Mouse (Mus musculus): ENCODE data around the gene Slc16a12. TPM values are rescaled to one million over a fixed set of nuclear protein-coding genes. Genes with fewer than 3 reads are reported as not detected.

Gene Slc16a12
- 8.9 and 10.6 TPM in 2 replicates for polyA plus RNA-seq (2015; fragmentation: Nextera tagmentation; extraction: Ambion mirVana)

- Histone ChIP-seq H3K27me3 (ENCODE audit: control insufficient read depth, insufficient read depth, low read length) (no peaks in the 10 kb centered on the region; the same call in 1 of the 2 replicates), H3K9me3 (replicated peaks; ENCODE audit: control insufficient read depth, low read length) (no peaks in the 10 kb centered on the region), H3K4me1 (ENCODE audit: control insufficient read depth, insufficient read depth, low read length) (no peaks in the 10 kb centered on the region; the same call in 1 of the 2 replicates), H3K27ac (ENCODE audit: low read length) (peak within 1 kb of the TSS; percentile 62), H3K4me3 (ENCODE audit: low read length) (peak within 1 kb of the TSS; percentile 60), H3K9ac (ENCODE audit: low read length) (peak within 1 kb of the TSS; percentile 80), H3K36me3 (ENCODE audit: control insufficient read depth, insufficient read depth) (no peaks in the 10 kb centered on the region), H3K4me2 (ENCODE audit: low read depth, low read length) (peak within 1 kb of the TSS; percentile 79)
- WGBS: under 1% methylated on average over 61 of the region's 61 CpGs
- ATAC-seq (replicated peaks; ENCODE audit: extremely low read depth, insufficient read depth, low FRiP score): peak; percentile 59
These were observed at the start of gene Slc16a12 for GRCm38 (mm10) chr19:34746688-34747504. TSS of gene Slc16a12 (minus strand) at chr19:34747289.

- Histone ChIP-seq H3K9me3 (replicated peaks; ENCODE audit: control insufficient read depth, low read length) (no peaks in the 10 kb centered on the region), H3K27ac (ENCODE audit: low read length) (no peak overlapping the region), H3K4me1 (ENCODE audit: control insufficient read depth, insufficient read depth, low read length) (no peaks in the 10 kb centered on the region), H3K27me3 (ENCODE audit: control insufficient read depth, insufficient read depth, low read length) (no peaks in the 10 kb centered on the region), H3K9ac (ENCODE audit: low read length) (no peak overlapping the region), H3K36me3 (ENCODE audit: control insufficient read depth, insufficient read depth) (no peaks in the 10 kb centered on the region), H3K4me3 (ENCODE audit: low read length) (no peak overlapping the region), H3K4me2 (ENCODE audit: low read depth, low read length) (no peak overlapping the region)
- no peak for ATAC-seq (replicated peaks; ENCODE audit: extremely low read depth, insufficient read depth, low FRiP score)
- WGBS: 83% methylated on average over 4 of the region's 4 CpGs
These were observed 49.3 kb upstream of the Slc16a12 start for GRCm38 (mm10) chr19:34796396-34796795.

DNA sequence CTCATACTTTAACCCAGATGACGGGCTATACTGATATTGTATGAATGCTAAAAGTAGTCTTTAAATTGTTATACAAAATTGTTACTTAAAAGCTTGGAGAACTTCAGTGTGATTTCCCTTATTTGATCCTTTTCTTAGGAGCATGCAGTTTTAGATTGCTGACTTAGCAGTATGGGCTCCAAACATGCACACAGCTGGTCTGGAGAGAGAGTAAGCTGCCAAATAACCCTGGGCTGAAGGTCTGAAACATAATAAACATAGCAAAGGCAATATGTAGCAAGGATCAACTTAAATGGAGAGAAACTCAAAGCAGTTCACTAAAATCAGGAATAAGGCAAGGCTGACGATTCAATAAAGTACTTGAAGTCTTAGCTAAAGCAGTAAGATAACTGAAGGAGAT is 35.4 kb upstream of the Slc16a12 start:
- H3K4me3 ChIP-seq (ENCODE audit: low read length): no peak overlapping the region
- no peaks in the 10 kb centered on the region for H3K4me1 ChIP-seq (ENCODE audit: control insufficient read depth, insufficient read depth, low read length)
- no peak overlapping the region for H3K9ac ChIP-seq (ENCODE audit: low read length)
- WGBS: 91% methylated on average over 2 of the region's 2 CpGs
- H3K27ac ChIP-seq (ENCODE audit: low read length): no peak overlapping the region
- no peaks in the 10 kb centered on the region for H3K9me3 ChIP-seq (replicated peaks; ENCODE audit: control insufficient read depth, low read length)
- H3K27me3 ChIP-seq (ENCODE audit: control insufficient read depth, insufficient read depth, low read length): no peaks in the 10 kb centered on the region
- H3K36me3 ChIP-seq (ENCODE audit: control insufficient read depth, insufficient read depth): no peaks in the 10 kb centered on the region
- no peak overlapping the region for H3K4me2 ChIP-seq (ENCODE audit: low read depth, low read length)
- ATAC-seq (replicated peaks; ENCODE audit: extremely low read depth, insufficient read depth, low FRiP score): no peak

- WGBS: 92% methylated on average over 1 of the region's 1 CpGs
- H3K36me3 ChIP-seq (ENCODE audit: control insufficient read depth, insufficient read depth): no peaks in the 10 kb centered on the region
- H3K9me3 ChIP-seq (replicated peaks; ENCODE audit: control insufficient read depth, low read length): no peaks in the 10 kb centered on the region
- no peaks in the 10 kb centered on the region for H3K27me3 ChIP-seq (ENCODE audit: control insufficient read depth, insufficient read depth, low read length)
- H3K4me2 ChIP-seq (ENCODE audit: low read depth, low read length): no peak overlapping the region
- no peak for ATAC-seq (replicated peaks; ENCODE audit: extremely low read depth, insufficient read depth, low FRiP score)
- no peak overlapping the region for H3K27ac ChIP-seq (ENCODE audit: low read length)
- H3K4me3 ChIP-seq (ENCODE audit: low read length): no peak overlapping the region
- no peaks in the 10 kb centered on the region for H3K4me1 ChIP-seq (ENCODE audit: control insufficient read depth, insufficient read depth, low read length)
- H3K9ac ChIP-seq (ENCODE audit: low read length): no peak overlapping the region
These were observed 31.9 kb upstream of the Slc16a12 start for GRCm38 (mm10) chr19:34778993-34779392.

GRCm38 (mm10) chr19:34778098-34778497 is 31.0 kb upstream of the Slc16a12 start:
- Histone ChIP-seq H3K4me2 (ENCODE audit: low read depth, low read length) (no peak overlapping the region), H3K27ac (ENCODE audit: low read length) (no peak overlapping the region), H3K36me3 (ENCODE audit: control insufficient read depth, insufficient read depth) (no peaks in the 10 kb centered on the region), H3K9me3 (replicated peaks; ENCODE audit: control insufficient read depth, low read length) (no peaks in the 10 kb centered on the region), H3K9ac (ENCODE audit: low read length) (no peak overlapping the region), H3K27me3 (ENCODE audit: control insufficient read depth, insufficient read depth, low read length) (no peaks in the 10 kb centered on the region), H3K4me1 (ENCODE audit: control insufficient read depth, insufficient read depth, low read length) (no peaks in the 10 kb centered on the region), H3K4me3 (ENCODE audit: low read length) (no peak overlapping the region)
- no peak for ATAC-seq (replicated peaks; ENCODE audit: extremely low read depth, insufficient read depth, low FRiP score)

GRCm38 (mm10) chr19:34772775-34773174 is 25.7 kb upstream of the Slc16a12 start:
- no peak overlapping the region for H3K4me2 ChIP-seq (ENCODE audit: low read depth, low read length)
- no peaks in the 10 kb centered on the region for H3K9me3 ChIP-seq (replicated peaks; ENCODE audit: control insufficient read depth, low read length)
- WGBS: 23% methylated on average over 6 of the region's 6 CpGs
- H3K36me3 ChIP-seq (ENCODE audit: control insufficient read depth, insufficient read depth): no peaks in the 10 kb centered on the region
- no peak overlapping the region for H3K9ac ChIP-seq (ENCODE audit: low read length)
- H3K4me1 ChIP-seq (ENCODE audit: control insufficient read depth, insufficient read depth, low read length): no peaks in the 10 kb centered on the region
- H3K4me3 ChIP-seq (ENCODE audit: low read length): no peak overlapping the region
- ATAC-seq (replicated peaks; ENCODE audit: extremely low read depth, insufficient read depth, low FRiP score): no peak
- no peak overlapping the region for H3K27ac ChIP-seq (ENCODE audit: low read length)
- no peaks in the 10 kb centered on the region for H3K27me3 ChIP-seq (ENCODE audit: control insufficient read depth, insufficient read depth, low read length)

DNA sequence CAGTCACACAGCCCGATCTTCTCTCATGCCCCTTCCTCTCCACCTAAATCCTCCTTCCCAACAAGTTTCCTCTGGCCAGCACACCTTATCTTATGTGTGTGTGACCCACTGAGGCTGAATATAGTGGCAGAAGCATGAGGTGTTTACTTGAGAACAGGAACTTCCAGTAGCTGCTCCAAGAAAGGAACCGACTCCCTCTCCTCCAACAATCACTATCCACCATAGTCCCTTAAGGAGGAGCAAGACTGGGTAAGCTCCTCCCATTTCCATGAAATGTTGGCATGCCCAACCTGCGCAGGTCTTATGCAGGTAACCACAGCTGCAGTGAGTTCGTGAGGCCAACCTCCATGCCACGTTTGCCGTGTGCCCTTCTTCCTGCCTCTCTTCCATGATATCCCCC is 23.7 kb upstream of the Slc16a12 start:
- no peaks in the 10 kb centered on the region for H3K27me3 ChIP-seq (ENCODE audit: control insufficient read depth, insufficient read depth, low read length)
- no peak overlapping the region for H3K4me2 ChIP-seq (ENCODE audit: low read depth, low read length)
- H3K27ac ChIP-seq (ENCODE audit: low read length): no peak overlapping the region
- WGBS: 79% methylated on average over 6 of the region's 6 CpGs
- no peak overlapping the region for H3K4me3 ChIP-seq (ENCODE audit: low read length)
- no peaks in the 10 kb centered on the region for H3K9me3 ChIP-seq (replicated peaks; ENCODE audit: control insufficient read depth, low read length)
- H3K4me1 ChIP-seq (ENCODE audit: control insufficient read depth, insufficient read depth, low read length): no peaks in the 10 kb centered on the region
- no peaks in the 10 kb centered on the region for H3K36me3 ChIP-seq (ENCODE audit: control insufficient read depth, insufficient read depth)
- no peak overlapping the region for H3K9ac ChIP-seq (ENCODE audit: low read length)
- no peak for ATAC-seq (replicated peaks; ENCODE audit: extremely low read depth, insufficient read depth, low FRiP score)

DNA sequence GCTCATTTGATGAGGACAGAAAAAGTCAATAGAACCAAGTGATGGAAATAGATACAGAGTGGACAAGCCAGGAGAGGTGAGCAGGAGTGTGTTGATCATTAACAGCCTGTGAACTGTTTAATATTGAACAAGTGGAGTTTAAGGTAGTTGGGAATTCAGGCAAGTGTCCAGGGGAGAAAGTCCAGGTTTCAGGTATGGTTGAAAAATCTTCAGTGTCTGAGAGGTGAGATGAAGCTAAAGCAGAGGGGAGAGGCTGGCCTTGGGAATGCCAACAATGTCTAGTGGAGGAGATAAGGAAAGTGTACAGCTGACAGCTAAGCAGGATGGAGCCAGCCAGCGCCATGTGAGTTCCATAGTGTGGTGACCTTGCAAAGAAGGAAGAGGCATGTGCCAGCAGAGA is 11.7 kb upstream of the Slc16a12 start:
- peak overlapping the region; percentile 66 for H3K27ac ChIP-seq (ENCODE audit: low read length)
- H3K9me3 ChIP-seq (replicated peaks; ENCODE audit: control insufficient read depth, low read length): peaks cover 5% of the 10 kb centered on the region; the same call in 1 of the 2 replicates
- no peak overlapping the region for H3K4me3 ChIP-seq (ENCODE audit: low read length)
- ATAC-seq (replicated peaks; ENCODE audit: extremely low read depth, insufficient read depth, low FRiP score): peak; percentile 83; the same call in 1 of the 2 replicates
- no peak overlapping the region for H3K9ac ChIP-seq (ENCODE audit: low read length)
- peaks cover 15% of the 10 kb centered on the region for H3K4me1 ChIP-seq (ENCODE audit: control insufficient read depth, insufficient read depth, low read length)
- no peaks in the 10 kb centered on the region for H3K36me3 ChIP-seq (ENCODE audit: control insufficient read depth, insufficient read depth)
- H3K27me3 ChIP-seq (ENCODE audit: control insufficient read depth, insufficient read depth, low read length): no peaks in the 10 kb centered on the region
- H3K4me2 ChIP-seq (ENCODE audit: low read depth, low read length): no peak overlapping the region
- WGBS: 21% methylated on average over 1 of the region's 1 CpGs

GRCm38 (mm10) chr19:34756561-34757240 is 9.6 kb upstream of the Slc16a12 start:
- no peak overlapping the region for H3K4me3 ChIP-seq (ENCODE audit: low read length)
- no peak overlapping the region for H3K27ac ChIP-seq (ENCODE audit: low read length)
- no peak for ATAC-seq (replicated peaks; ENCODE audit: extremely low read depth, insufficient read depth, low FRiP score)
- no peak overlapping the region for H3K9ac ChIP-seq (ENCODE audit: low read length)
- 92% methylated on average over 7 of the region's 7 CpGs for WGBS
- no peak overlapping the region for H3K4me2 ChIP-seq (ENCODE audit: low read depth, low read length)
- no peaks in the 10 kb centered on the region for H3K27me3 ChIP-seq (ENCODE audit: control insufficient read depth, insufficient read depth, low read length)
- H3K9me3 ChIP-seq (replicated peaks; ENCODE audit: control insufficient read depth, low read length): peaks cover 5% of the 10 kb centered on the region; the same call in 1 of the 2 replicates
- no peaks in the 10 kb centered on the region for H3K36me3 ChIP-seq (ENCODE audit: control insufficient read depth, insufficient read depth)
- peaks cover 18% of the 10 kb centered on the region for H3K4me1 ChIP-seq (ENCODE audit: control insufficient read depth, insufficient read depth, low read length)
